Mouse (Mus musculus): ENCODE measurements at regions not wholly inside any gene's neighbourhood (a gene's known extent, or its start where the extent isn't known, plus 50 kb on each side); places are given as distances from the start of the nearest gene placed in this dataset.
A peak's percentile ranks its signal among the peaks of the same experiment; 100 is the strongest.

- no peak for DNase-seq (ENCODE audit: low spot score in 2 of 2)
Observed at GRCm38 (mm10) chr4:125439856-125440255, 50.6 kb upstream of the Grik3 start.

GRCm38 (mm10) chr4:125437161-125437822, 53.2 kb upstream of the Grik3 start:
- DNase-seq (ENCODE audit: low spot score in 2 of 2) = peak in 1 of 2 experiments; percentile 11

GRCm38 (mm10) chr4:125433511-125433910, 57.0 kb upstream of the Grik3 start:
- no peak for DNase-seq (ENCODE audit: low spot score in 2 of 2)

- DNase-seq (ENCODE audit: low spot score in 2 of 2) = no peak
Observed at GRCm38 (mm10) chr4:125431648-125432047, 58.9 kb upstream of the Grik3 start.

- no peak for DNase-seq (ENCODE audit: low spot score in 2 of 2)
Observed at GRCm38 (mm10) chr4:125430845-125431244, 59.7 kb upstream of the Grik3 start.

GRCm38 (mm10) chr4:125428736-125429135, 61.8 kb upstream of the Grik3 start:
- DNase-seq (ENCODE audit: low spot score in 2 of 2) = peak in 1 of 2 experiments; percentile 44

- DNase-seq (ENCODE audit: low spot score in 2 of 2) = no peak
Observed at GRCm38 (mm10) chr4:125420561-125421241, 69.8 kb upstream of the Grik3 start.

- peak in 1 of 2 experiments; percentile 14 for DNase-seq (ENCODE audit: low spot score in 2 of 2)
Observed at GRCm38 (mm10) chr4:125419491-125420255, 70.8 kb upstream of the Grik3 start.

GRCm38 (mm10) chr4:125415308-125415707, 75.2 kb upstream of the Grik3 start:
- no peak for DNase-seq (ENCODE audit: low spot score in 2 of 2)

- DNase-seq (ENCODE audit: low spot score in 2 of 2) = peak; percentile 21 to 56
Observed at GRCm38 (mm10) chr4:125413833-125414719, 76.4 kb upstream of the Grik3 start.

GRCm38 (mm10) chr4:125410736-125411441, 79.6 kb upstream of the Grik3 start:
- no peak for DNase-seq (ENCODE audit: low spot score in 2 of 2)

- DNase-seq (ENCODE audit: low spot score in 2 of 2) = peak in 1 of 2 experiments; percentile 13
Observed at GRCm38 (mm10) chr4:125399376-125400112, 91.0 kb upstream of the Grik3 start.

GRCm38 (mm10) chr4:125397007-125397461, 93.5 kb upstream of the Grik3 start:
- peak; percentile 76 to 89 for DNase-seq (ENCODE audit: low spot score in 2 of 2)

- no peak for DNase-seq (ENCODE audit: low spot score in 2 of 2)
Observed at GRCm38 (mm10) chr4:125391269-125391668, 99.2 kb upstream of the Grik3 start.

- DNase-seq (ENCODE audit: low spot score in 2 of 2) = no peak
Observed at GRCm38 (mm10) chr4:125385811-125386210, 104.7 kb upstream of the Grik3 start.

GRCm38 (mm10) chr4:125364011-125364410, 126.5 kb upstream of the Grik3 start:
- no peak for DNase-seq (ENCODE audit: low spot score in 2 of 2)

- no peak for DNase-seq (ENCODE audit: low spot score in 2 of 2)
Observed at GRCm38 (mm10) chr4:125361611-125362520, 128.6 kb upstream of the Grik3 start.

GRCm38 (mm10) chr4:125358356-125358755, 132.1 kb upstream of the Grik3 start:
- DNase-seq (ENCODE audit: low spot score in 2 of 2) = no peak

- DNase-seq (ENCODE audit: low spot score in 2 of 2) = peak in 1 of 2 experiments; percentile 16
Observed at GRCm38 (mm10) chr4:125356441-125356840, 134.1 kb upstream of the Grik3 start.

Data from frontal cortex, postnatal 36 days (tissue).